Mouse (Mus musculus) ES-Bruce4 (cell line): Measurements from ENCODE around the gene Dnajb3.

Experiments
- CTCF ChIP-seq: IDR thresholded peaks from one replicate; pipeline ENCODE4 v1.8.1; 2011; ENCODE audit warnings: low read depth, low read length
- EP300 ChIP-seq: IDR thresholded peaks from 2 replicates; pipeline ENCODE4 v1.6.1; 2011; ENCODE audit warnings: low read depth, low read length; ENCODE audit not compliant: insufficient read depth
- POLR2A ChIP-seq: IDR thresholded peaks from one replicate; pipeline ENCODE4 v1.8.1; 2011; ENCODE audit warnings: low read length; ENCODE audit not compliant: insufficient read depth

- TF ChIP-seq CTCF (no peak), POLR2A (no peak), EP300 (no peak)
Observed at GRCm38 (mm10) chr1:88240072-88240471, 34.5 kb upstream of the Dnajb3 start.
